Mouse (Mus musculus): Measurements from ENCODE around the gene Bpgm. TPM values are rescaled to one million over a fixed set of nuclear protein-coding genes. Genes with fewer than 3 reads are reported as not detected.
A peak's percentile ranks its signal among the peaks of the same experiment; 100 is the strongest.

Gene Bpgm
- polyA plus RNA-seq, 1 experiment from 2014 or later, result 47.8 TPM

GRCm38 (mm10) chr6:34520912-34521311, 44.9 kb downstream of the Bpgm start:
- Histone ChIP-seq H3K27me3 (ENCODE audit: control insufficient read depth, insufficient read depth, low read length) (no peaks in the 10 kb centered on the region), H3K36me3 (replicated peaks; ENCODE audit: control insufficient read depth, insufficient read depth, low read depth, low read length) (no peaks in the 10 kb centered on the region), H3K4me1 (ENCODE audit: control insufficient read depth, insufficient read depth, low read length) (no peaks in the 10 kb centered on the region), H3K27ac (replicated peaks; ENCODE audit: low read depth, low read length) (peak overlapping the region; percentile 78), H3K4me2 (ENCODE audit: low read depth, low read length) (no peak overlapping the region), H3K9me3 (replicated peaks; ENCODE audit: control insufficient read depth, low read length) (no peaks in the 10 kb centered on the region), H3K9ac (replicated peaks; ENCODE audit: low read length) (no peak overlapping the region), H3K4me3 (ENCODE audit: low read depth, low read length) (no peak overlapping the region)
- 10% methylated on average over 6 of the region's 6 CpGs for WGBS
- ATAC-seq (replicated peaks; ENCODE audit: insufficient number of reproducible peaks, low FRiP score, low TSS enrichment, low read depth), result peak; percentile 79; the same call in 1 of the 2 replicates
- peak; percentile 84 for DNase-seq (ENCODE audit: low spot score)

- Histone ChIP-seq H3K27ac (replicated peaks; ENCODE audit: low read depth, low read length) (no peak overlapping the region), H3K4me2 (ENCODE audit: low read depth, low read length) (no peak overlapping the region), H3K27me3 (ENCODE audit: control insufficient read depth, insufficient read depth, low read length) (no peaks in the 10 kb centered on the region), H3K9me3 (replicated peaks; ENCODE audit: control insufficient read depth, low read length) (no peaks in the 10 kb centered on the region), H3K4me3 (ENCODE audit: low read depth, low read length) (no peak overlapping the region), H3K36me3 (replicated peaks; ENCODE audit: control insufficient read depth, insufficient read depth, low read depth, low read length) (no peaks in the 10 kb centered on the region), H3K9ac (replicated peaks; ENCODE audit: low read length) (no peak overlapping the region), H3K4me1 (ENCODE audit: control insufficient read depth, insufficient read depth, low read length) (no peaks in the 10 kb centered on the region)
- 72% methylated on average over 5 of the region's 5 CpGs for WGBS
- ATAC-seq (replicated peaks; ENCODE audit: insufficient number of reproducible peaks, low FRiP score, low TSS enrichment, low read depth), result no peak
- DNase-seq (ENCODE audit: low spot score), result no peak
Measured at GRCm38 (mm10) chr6:34523476-34523875, 47.5 kb downstream of the Bpgm start.

GRCm38 (mm10) chr6:34525499-34525924, 49.5 kb downstream of the Bpgm start:
- H3K36me3 ChIP-seq (replicated peaks; ENCODE audit: control insufficient read depth, insufficient read depth, low read depth, low read length), result no peaks in the 10 kb centered on the region
- ATAC-seq (replicated peaks; ENCODE audit: insufficient number of reproducible peaks, low FRiP score, low TSS enrichment, low read depth), result no peak
- no peak overlapping the region for H3K4me3 ChIP-seq (ENCODE audit: low read depth, low read length)
- H3K9me3 ChIP-seq (replicated peaks; ENCODE audit: control insufficient read depth, low read length), result no peaks in the 10 kb centered on the region
- H3K27me3 ChIP-seq (ENCODE audit: control insufficient read depth, insufficient read depth, low read length), result no peaks in the 10 kb centered on the region
- no peak overlapping the region for H3K27ac ChIP-seq (replicated peaks; ENCODE audit: low read depth, low read length)
- no peak overlapping the region for H3K4me2 ChIP-seq (ENCODE audit: low read depth, low read length)
- no peak overlapping the region for H3K9ac ChIP-seq (replicated peaks; ENCODE audit: low read length)
- H3K4me1 ChIP-seq (ENCODE audit: control insufficient read depth, insufficient read depth, low read length), result no peaks in the 10 kb centered on the region
- WGBS, result 65% methylated on average over 1 of the region's 1 CpGs
- DNase-seq (ENCODE audit: low spot score), result no peak

GRCm38 (mm10) chr6:34525927-34526326, 49.9 kb downstream of the Bpgm start:
- Histone ChIP-seq H3K4me2 (ENCODE audit: low read depth, low read length) (no peak overlapping the region), H3K27me3 (ENCODE audit: control insufficient read depth, insufficient read depth, low read length) (no peaks in the 10 kb centered on the region), H3K27ac (replicated peaks; ENCODE audit: low read depth, low read length) (no peak overlapping the region), H3K36me3 (replicated peaks; ENCODE audit: control insufficient read depth, insufficient read depth, low read depth, low read length) (no peaks in the 10 kb centered on the region), H3K9me3 (replicated peaks; ENCODE audit: control insufficient read depth, low read length) (no peaks in the 10 kb centered on the region), H3K4me3 (ENCODE audit: low read depth, low read length) (no peak overlapping the region), H3K9ac (replicated peaks; ENCODE audit: low read length) (no peak overlapping the region), H3K4me1 (ENCODE audit: control insufficient read depth, insufficient read depth, low read length) (no peaks in the 10 kb centered on the region)
- ATAC-seq (replicated peaks; ENCODE audit: insufficient number of reproducible peaks, low FRiP score, low TSS enrichment, low read depth), result no peak; the same call in 1 of the 2 replicates
- DNase-seq (ENCODE audit: low spot score), result no peak
- WGBS, result 80% methylated on average over 6 of the region's 6 CpGs

- WGBS, result 85% methylated on average over 3 of the region's 3 CpGs
- Histone ChIP-seq H3K27me3 (ENCODE audit: control insufficient read depth, insufficient read depth, low read length) (no peaks in the 10 kb centered on the region), H3K4me1 (ENCODE audit: control insufficient read depth, insufficient read depth, low read length) (no peaks in the 10 kb centered on the region), H3K9me3 (replicated peaks; ENCODE audit: control insufficient read depth, low read length) (no peaks in the 10 kb centered on the region), H3K27ac (replicated peaks; ENCODE audit: low read depth, low read length) (no peak overlapping the region), H3K9ac (replicated peaks; ENCODE audit: low read length) (no peak overlapping the region), H3K4me3 (ENCODE audit: low read depth, low read length) (no peak overlapping the region), H3K36me3 (replicated peaks; ENCODE audit: control insufficient read depth, insufficient read depth, low read depth, low read length) (no peaks in the 10 kb centered on the region), H3K4me2 (ENCODE audit: low read depth, low read length) (no peak overlapping the region)
- DNase-seq (ENCODE audit: low spot score) (no peak), ATAC-seq (replicated peaks; ENCODE audit: insufficient number of reproducible peaks, low FRiP score, low TSS enrichment, low read depth) (no peak)
Measured at GRCm38 (mm10) chr6:34526389-34526788, 50.4 kb downstream of the Bpgm start.

- DNase-seq (ENCODE audit: low spot score) (no peak), ATAC-seq (replicated peaks; ENCODE audit: insufficient number of reproducible peaks, low FRiP score, low TSS enrichment, low read depth) (no peak)
- Histone ChIP-seq H3K9me3 (replicated peaks; ENCODE audit: control insufficient read depth, low read length) (no peaks in the 10 kb centered on the region), H3K4me1 (ENCODE audit: control insufficient read depth, insufficient read depth, low read length) (no peaks in the 10 kb centered on the region), H3K27me3 (ENCODE audit: control insufficient read depth, insufficient read depth, low read length) (no peaks in the 10 kb centered on the region), H3K36me3 (replicated peaks; ENCODE audit: control insufficient read depth, insufficient read depth, low read depth, low read length) (no peaks in the 10 kb centered on the region), H3K4me2 (ENCODE audit: low read depth, low read length) (no peak overlapping the region), H3K4me3 (ENCODE audit: low read depth, low read length) (no peak overlapping the region), H3K27ac (replicated peaks; ENCODE audit: low read depth, low read length) (no peak overlapping the region), H3K9ac (replicated peaks; ENCODE audit: low read length) (no peak overlapping the region)
- 91% methylated on average over 2 of the region's 2 CpGs for whole genome bisulfite sequencing
Measured at GRCm38 (mm10) chr6:34528131-34528530, 52.1 kb downstream of the Bpgm start.

GRCm38 (mm10) chr6:34529992-34530391, 54.0 kb downstream of the Bpgm start:
- Histone ChIP-seq H3K4me3 (ENCODE audit: low read depth, low read length) (no peak overlapping the region), H3K9me3 (replicated peaks; ENCODE audit: control insufficient read depth, low read length) (no peaks in the 10 kb centered on the region), H3K27me3 (ENCODE audit: control insufficient read depth, insufficient read depth, low read length) (no peaks in the 10 kb centered on the region), H3K27ac (replicated peaks; ENCODE audit: low read depth, low read length) (no peak overlapping the region), H3K36me3 (replicated peaks; ENCODE audit: control insufficient read depth, insufficient read depth, low read depth, low read length) (no peaks in the 10 kb centered on the region), H3K9ac (replicated peaks; ENCODE audit: low read length) (no peak overlapping the region), H3K4me2 (ENCODE audit: low read depth, low read length) (no peak overlapping the region), H3K4me1 (ENCODE audit: control insufficient read depth, insufficient read depth, low read length) (no peaks in the 10 kb centered on the region)
- WGBS, result 81% methylated on average over 3 of the region's 3 CpGs
- no peak for DNase-seq (ENCODE audit: low spot score)
- ATAC-seq (replicated peaks; ENCODE audit: insufficient number of reproducible peaks, low FRiP score, low TSS enrichment, low read depth), result no peak

GRCm38 (mm10) chr6:34533055-34533454, 57.0 kb downstream of the Bpgm start:
- H3K4me3 ChIP-seq (ENCODE audit: low read depth, low read length), result no peak overlapping the region

More at GRCm38 (mm10) chr6:34533055-34533454, 57.0 kb downstream of the Bpgm start:
- no peaks in the 10 kb centered on the region for H3K27me3 ChIP-seq (ENCODE audit: control insufficient read depth, insufficient read depth, low read length)
- H3K4me2 ChIP-seq (ENCODE audit: low read depth, low read length), result no peak overlapping the region
- no peaks in the 10 kb centered on the region for H3K4me1 ChIP-seq (ENCODE audit: control insufficient read depth, insufficient read depth, low read length)
- no peaks in the 10 kb centered on the region for H3K9me3 ChIP-seq (replicated peaks; ENCODE audit: control insufficient read depth, low read length)
- H3K27ac ChIP-seq (replicated peaks; ENCODE audit: low read depth, low read length), result no peak overlapping the region
- no peaks in the 10 kb centered on the region for H3K36me3 ChIP-seq (replicated peaks; ENCODE audit: control insufficient read depth, insufficient read depth, low read depth, low read length)
- 95% methylated on average over 1 of the region's 1 CpGs for WGBS
- H3K9ac ChIP-seq (replicated peaks; ENCODE audit: low read length), result no peak overlapping the region
- no peak for DNase-seq (ENCODE audit: low spot score)
- ATAC-seq (replicated peaks; ENCODE audit: insufficient number of reproducible peaks, low FRiP score, low TSS enrichment, low read depth), result no peak

All from embryonic facial prominence, embryonic 11.5 days (tissue).